Mouse (Mus musculus) urinary bladder, adult 2 months (tissue): ENCODE data around the gene Mcat. TPM values are rescaled to one million over a fixed set of nuclear protein-coding genes. Genes with fewer than 3 reads are reported as not detected.

Experiments used
- DNase-seq: peaks from one replicate; pipeline ENCODE4 v3.0.0; 2022; ENCODE audit warnings: low spot score
- polyA plus RNA-seq: library from polyadenylated mRNA; depleted of rRNA; stranded (reverse); fragments of >200 nt; gene quantifications from 2 replicates; pipeline ENCODE4 v1.2.3, GENCODE M21; 2012

The Mcat gene
- polyA plus RNA-seq, 1 experiment: 23.5 TPM

DNA sequence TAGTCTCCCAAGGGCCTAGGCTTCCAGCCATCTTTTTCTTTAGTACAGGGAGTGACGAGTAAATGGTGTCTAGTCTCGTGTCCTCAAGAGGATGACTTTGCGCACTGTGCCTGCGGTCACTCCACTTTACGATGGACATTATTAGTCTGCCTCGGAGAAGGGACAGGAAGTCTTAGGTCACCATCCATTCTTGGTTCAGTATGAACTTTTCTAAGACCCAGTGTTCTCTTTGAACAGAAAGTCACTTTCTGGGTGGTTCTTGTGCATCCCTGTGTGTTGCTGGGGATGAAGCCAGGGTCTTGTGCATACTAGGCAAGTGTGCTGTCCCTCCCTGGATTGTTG is 27.7 kb downstream of the Mcat start:
- DNase-seq: no peak

DNA sequence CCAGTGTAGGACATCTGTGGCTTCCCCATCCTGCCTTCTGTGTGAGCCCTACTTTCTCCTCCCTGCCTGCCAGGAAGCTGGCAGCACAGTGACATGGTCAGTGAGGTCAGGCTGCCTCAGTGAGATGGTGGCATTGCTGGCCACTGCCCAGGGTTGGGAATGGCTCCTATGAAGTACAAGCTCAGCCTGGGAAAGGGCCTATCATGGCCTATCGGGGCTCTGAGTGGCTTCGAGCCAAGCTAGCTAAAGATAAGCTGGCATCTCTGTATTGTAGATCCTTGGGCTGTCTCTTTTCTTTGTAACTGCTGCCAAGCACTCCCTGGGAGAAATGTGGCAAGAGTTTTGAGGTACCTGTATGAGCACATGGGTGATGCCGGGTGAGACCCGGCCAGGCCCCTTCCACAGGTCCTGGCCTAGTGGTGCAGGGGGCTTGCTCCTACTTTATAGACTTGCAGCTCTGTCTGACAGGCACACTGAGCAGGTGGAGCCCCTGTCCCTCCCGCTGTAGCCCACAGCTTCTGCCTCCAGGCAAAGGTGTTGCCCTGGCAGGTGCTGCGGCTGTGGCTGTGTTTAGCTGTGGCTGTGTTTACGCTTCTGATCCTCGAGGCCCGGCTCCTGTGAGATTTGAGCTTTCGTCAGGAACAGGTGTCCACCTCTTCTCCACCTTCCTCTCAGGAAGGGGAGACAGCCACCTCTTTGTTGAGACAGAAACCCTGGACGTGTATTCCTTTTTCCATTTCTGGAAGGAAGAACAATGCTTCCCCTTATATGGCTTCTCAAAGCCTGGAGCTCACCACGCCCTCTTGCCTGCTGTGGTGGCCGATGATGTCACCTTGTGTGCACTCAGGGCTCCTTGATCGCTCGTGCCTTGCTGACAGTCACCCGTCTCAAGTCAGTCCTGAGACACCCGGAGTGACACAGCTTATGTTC is 28.4 kb downstream of the Mcat start:
- no peak for DNase-seq

DNA sequence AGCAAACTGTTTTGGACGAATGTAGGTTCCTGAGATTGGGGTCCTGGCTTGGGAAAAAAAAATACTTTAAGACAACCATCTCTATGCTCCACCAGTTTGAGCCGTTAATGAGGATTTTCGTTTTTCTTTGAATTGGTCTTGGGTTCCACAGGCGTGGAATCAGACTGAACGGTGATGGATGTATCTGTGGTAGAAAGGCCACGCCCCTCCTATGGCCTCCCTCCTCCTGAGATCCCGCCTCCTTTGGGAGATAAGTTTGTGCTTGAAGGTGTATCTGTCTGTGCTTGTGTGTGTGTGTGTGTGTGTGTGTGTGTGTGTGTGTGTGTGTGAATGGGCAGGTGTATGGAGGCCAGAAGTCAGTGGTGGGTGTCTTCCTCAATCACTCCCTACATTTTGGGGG is 31.0 kb downstream of the Mcat start:
- no peak for DNase-seq

DNA sequence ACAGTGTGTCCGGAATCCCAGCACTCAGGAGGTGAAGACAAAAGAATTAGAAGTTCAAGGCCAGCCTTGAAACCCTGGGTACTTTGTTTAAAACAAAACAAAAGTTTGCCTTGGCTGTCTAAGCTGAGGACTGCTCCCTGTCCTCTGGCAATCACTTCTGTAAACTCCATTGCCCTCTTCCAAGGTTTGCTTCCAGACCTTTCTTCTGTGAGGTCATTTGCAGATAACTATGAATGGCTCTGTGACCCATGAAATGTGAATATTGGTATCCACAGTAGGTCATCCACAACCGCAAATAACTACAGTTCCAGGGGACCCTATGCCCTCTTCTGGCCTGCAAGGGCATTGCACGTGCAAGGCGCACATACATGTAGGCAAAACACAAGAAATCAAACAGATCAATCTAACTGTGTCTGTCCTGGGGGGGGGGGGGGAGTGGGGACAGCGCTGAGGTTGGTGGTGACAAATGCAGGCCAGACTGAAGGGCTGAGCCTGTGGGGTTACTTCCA is 31.6 kb downstream of the Mcat start:
- DNase-seq: no peak

DNA sequence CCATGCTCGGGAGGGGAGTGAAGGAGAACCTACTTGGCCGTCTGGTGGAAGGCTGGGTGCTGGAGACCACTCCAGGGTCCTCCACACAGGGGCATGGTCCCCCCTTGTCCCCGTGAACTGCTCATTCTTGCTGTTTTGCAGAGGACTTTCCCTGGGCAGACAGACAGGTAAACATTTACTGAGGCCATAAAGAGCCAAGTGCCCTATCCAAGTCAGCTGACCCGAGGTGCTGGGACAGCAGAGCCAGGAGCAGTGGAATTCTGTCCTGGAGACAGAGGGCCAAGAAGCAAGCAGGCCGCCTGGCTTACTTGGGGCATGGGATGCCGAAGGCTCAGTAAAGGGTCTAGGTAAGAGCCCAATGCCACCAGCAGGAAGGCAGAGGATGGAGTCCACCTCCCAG is 32.9 kb downstream of the Mcat start:
- DNase-seq: no peak

DNA sequence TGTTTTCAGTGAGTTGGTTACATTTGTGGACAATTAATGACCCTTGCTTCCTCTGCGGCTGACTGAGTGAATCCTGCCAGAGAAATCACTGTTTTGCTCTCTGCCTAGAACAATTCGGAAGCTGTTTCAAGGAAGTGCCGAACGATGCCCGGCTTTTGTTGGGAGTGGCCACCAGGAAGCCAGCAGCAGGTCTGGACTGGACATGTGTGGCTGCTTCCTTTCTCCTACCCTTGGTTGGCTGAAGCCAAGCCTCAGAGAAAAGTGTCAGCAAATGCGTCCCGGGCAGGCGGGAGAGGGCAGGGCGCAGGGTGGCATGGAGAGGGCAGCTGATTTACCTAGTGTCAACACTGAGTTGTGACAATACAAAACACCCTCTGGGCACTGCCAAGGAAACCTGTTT is 33.4 kb downstream of the Mcat start:
- DNase-seq: peak; percentile 49

DNA sequence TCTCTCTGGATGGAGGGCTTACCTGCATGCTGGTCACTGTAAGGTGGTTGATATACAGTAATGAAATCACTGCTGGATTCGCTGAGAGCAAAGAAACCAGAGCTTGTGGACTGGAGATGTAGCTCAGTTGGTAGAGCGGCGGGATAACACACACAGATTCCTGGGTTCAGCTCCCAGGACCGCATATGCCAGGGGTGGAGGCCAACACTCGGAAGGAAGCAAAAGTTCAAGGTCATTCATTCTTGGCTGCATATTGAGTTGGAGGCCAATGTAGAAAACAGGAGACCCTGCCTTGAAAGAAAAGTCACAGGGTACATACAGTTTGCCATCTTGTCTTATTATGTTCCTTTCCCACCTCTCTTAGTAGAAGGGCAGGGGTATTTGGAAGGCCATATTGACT is 33.8 kb downstream of the Mcat start:
- DNase-seq: no peak

DNA sequence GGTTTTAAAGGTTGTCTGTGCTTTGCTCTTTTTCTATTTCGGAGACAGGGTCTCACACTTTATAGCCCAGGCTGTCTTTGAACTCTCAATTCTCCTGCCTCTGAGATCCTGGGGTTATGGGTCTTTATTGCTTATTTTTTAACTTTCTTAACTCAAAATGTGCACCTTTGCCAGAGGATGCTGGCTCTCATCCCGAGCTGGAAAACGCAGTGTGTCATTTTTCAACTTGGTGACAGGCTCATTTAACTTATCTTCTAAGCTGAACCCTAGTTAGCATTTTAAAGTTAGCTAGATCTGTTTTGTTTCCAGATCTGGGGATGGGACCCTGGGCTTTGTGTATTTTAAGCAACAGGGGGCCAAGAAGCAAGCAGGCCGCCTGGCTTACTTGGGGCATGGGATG is 34.7 kb downstream of the Mcat start:
- DNase-seq: no peak

DNA sequence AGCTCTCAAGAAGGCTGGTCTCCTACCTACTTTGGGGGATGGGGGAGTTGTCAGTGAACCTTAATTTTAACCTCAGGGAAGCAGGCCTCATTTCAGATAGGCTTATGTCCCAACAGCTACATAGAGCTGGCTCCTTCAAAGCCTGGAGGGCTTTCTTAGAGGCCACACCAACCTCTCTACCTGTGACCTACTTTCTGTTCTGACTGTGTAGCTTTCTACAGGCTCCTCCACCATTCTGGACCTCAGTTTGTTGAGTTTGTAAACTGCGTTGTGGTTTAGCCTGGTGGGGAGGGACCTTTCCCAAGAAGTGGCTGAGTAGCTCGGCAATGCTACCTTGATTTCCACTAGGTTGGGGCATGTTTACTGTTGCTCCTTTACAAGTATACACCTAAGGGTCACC is 35.8 kb downstream of the Mcat start:
- DNase-seq: no peak

DNA sequence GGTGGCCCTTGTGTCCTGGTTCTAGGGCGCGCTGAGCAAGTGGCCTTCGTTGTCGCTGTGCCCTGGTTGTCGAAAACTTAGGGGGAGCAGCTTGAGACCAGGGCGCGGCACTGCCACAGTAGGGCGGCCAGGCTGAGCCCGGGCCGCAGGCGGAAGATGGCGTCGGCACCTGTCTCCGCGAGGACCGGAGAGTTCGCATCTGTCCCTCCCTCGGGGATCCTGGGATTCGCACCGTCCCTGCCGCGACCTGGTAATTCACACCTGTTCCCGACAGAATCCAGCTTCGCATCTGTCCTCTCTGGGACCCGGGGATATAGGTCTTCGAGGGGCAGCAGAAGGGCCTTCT is 36.5 kb downstream of the Mcat start:
- DNase-seq: no peak

DNA sequence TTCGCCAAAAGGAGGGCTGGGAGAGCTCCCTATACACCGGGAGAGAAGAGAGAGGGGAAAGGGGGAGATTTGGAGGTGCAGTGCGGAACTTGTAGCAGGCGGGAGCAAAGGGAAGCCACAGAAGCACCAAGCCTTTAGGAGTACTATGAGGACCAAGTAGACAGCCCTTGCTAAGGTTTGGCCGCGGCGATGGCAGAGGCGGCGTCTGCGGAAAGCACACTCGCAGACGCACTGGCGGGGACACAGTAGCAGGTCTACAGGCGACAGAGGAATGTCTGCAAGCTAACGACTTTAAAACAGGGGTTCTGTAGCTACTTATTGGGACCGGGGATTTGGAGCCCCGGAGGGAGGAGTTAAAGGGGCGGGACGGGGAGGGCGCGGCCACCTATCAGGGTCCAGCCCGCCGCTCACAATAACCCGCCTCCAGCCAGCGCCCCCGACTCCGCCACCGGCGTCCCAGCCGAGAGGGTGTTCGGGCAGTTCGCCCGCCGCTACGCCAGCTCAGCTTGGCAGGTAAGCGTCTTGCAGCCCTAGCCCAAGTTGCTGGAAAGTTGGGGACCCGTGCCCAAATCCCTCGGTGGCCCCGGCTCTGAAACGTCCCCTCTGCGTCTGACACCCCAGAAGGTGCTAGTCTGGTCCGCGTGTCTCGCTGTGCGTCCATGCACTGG is 37.0 kb downstream of the Mcat start, which contains the start of gene Bik:
TSS of gene Bik (plus strand) at position 439 of the 668 bp plus-strand sequence.
- DNase-seq: peak; percentile 70

DNA sequence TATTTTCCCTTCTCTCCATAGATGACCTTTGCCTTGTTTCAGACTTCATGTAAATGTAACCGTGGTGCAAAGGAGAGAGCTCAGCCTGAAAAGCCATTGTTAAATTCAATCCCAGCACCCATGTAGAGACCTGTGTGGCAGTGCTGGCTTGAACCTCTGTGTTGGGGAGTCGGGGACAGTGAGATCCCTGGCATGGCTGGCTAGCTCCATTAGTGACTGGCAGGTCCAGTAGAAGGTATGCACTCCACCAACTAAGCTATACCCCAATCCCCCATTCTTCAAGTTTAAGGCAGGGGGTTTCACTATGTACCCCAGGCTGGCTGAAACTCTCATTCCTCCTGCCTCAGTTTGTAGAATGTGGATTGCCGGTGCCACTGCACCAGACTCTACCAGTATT is 39.3 kb downstream of the Mcat start:
- no peak for DNase-seq

DNA sequence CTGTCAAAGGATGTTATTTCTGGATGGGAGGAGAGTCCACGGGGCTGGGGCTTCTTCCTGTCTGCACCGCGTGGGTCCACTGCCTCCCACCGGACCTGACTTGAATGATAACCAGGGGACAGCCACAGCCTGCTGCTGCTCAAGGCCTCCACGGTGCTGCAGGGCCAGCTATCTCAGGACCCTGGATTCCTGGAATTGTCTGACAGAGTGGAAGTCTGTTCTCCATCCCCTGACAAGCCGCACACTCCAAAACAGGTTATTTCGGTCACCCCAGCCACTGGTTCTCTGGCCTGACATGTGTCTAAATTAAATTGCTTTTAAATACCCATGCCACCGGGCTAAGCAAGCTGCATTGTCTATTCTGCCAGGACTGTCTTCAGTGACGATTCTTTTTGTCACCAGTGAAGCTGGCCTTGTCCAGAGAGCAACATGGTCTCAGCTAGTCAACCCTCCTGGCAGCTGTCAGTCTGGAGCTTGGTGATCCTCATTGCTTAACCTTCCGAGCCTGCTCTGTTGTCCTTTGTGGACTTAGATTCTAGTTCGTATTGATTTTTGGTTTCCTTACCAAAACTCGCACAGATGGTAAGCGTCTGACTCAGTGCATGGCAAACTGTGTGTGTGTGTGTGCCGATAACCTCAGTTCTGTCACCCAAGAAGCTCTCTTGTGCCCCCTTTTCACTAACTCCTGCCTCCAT is 39.8 kb downstream of the Mcat start:
- no peak for DNase-seq

DNA sequence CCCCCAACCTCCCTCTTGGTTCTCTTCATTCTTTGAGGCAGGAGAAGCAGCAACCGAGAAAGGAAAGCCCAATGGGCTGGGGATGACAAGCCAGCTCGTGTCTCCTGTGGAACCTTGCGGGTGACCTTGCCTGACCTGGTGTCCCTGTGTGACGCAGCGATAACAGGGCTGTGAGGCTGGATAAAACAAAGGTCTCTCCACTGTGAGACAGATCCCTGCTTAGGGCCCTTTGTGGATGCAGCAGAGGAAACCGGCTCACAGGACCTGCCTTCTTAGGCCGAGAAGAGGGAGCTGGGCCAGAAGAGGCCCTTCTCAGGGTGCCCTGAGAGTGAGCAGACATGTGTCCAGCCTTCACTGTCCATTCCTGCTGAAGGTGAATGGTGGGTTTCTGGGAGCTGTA is 40.4 kb downstream of the Mcat start:
- DNase-seq: no peak

DNA sequence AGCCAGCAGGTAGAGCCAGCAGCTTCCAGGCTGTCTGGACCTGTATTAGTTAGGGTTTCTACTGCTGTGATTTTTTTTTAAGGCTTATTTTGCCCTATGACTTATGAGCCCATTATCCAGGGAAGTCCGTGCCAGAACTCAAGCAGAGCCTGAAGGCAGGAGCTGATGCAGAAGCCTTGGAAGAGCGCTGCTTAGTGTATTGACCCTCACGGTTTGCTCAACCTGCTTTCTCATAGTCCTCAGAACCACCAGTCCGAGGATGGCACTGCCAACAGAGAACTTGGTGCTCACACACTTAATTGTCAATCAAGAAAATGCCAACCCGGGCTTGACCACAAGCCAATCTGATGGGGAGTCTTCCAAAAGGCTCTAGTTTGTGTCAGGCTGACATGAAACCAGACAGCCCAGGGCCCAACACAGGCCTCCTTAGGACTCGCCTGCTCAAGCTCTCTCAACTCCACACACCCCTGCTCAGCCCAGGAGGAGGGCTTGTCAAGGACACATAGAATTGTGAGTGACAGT is 42.7 kb downstream of the Mcat start:
- no peak for DNase-seq

DNA sequence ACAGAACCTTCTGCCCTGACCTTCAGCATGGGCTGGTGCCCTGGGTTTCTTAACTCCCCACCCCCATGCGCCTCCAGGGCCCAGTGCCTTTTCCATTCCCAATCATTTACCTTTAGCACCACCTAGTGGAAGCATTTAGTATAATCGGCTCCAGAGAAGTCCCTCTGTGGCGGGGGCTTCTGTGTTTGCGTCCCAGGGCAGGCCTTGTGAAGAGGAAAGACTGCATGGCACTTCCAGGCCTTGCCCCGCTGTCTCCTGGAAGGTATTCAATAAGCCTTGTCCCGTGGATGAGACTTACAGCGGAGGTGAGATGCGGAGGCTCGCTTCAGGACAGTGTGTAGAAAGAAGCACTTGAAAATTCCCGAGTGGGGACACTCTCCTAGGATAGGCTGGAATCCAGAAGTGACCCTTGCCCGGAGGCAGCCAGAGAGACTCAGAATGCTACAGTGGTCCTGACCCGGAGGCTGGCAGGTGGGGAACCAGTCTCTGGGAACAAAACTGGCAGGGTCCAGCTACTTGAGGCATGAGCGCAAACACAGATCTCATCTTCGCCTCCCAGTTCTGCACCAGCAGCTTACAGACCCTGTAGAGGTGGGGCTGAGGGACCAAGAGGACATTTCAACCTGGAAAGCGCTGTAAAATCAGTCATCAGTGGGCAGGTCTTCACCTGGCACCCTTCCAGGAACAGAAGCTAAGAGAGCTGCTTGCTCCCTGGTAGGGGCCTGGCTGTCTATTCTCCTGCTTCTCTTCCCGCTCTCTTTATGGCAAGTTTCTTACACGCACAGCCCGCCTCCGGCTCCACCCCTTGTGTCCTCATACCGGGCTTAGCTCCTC is 45.2 kb downstream of the Mcat start:
- peak; percentile 42 for DNase-seq

DNA sequence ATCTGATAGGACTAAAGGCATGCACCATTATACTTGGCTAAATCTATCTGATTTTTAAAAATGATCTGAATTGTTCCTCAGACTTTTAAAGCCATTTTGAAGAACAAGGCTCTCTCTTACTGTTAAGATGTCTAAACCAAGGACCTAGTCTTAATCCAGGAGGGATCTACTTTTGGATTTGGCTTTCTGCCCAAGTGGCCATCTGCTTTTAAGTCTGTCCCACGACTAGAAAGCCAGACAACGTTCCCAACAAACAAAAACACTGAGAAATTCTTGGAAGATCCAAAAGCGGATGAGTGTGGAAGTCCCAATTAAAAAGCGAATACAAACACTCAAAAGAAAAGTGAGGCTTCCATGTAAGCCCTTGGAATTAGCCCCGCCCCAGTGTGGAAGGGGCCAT is 48.6 kb downstream of the Mcat start:
- no peak for DNase-seq

DNA sequence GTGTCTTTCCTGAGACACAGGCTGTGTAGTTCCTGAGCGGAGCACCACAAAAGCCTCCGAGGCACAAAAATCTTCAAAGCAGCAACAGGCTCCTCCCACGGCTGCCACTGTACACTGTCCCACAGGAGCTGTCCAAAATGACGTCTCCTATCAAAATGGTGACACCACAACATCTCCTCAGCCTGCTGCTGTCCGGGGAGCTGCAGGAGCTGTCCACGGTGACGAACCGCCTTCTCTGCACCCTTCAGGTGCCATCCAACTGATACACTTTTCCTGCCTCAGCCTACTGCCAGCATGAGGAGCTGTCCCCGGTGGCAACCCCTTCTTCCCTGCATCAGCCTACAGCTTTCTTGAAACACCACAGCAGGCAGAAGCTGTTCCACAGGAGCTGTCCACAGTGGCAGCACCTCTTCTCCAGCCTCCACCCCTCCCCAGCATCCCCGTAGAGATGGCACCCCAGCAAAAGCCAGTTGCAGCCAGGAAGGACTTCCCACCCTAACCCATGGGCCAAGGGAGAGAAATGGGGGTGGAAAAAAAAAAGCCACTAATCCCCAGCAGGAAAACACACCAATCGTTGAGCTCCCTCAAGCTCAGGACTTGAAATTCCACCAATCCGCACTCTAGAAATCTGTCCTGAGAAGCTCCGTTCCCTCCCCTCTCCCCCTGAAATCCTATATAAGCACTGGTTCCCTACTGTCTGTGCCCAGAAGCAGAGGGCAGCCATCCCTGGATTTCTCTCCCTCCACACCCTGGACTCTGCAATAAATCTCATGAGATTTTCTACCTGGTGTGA is 50.9 kb downstream of the Mcat start:
- no peak for DNase-seq

DNA sequence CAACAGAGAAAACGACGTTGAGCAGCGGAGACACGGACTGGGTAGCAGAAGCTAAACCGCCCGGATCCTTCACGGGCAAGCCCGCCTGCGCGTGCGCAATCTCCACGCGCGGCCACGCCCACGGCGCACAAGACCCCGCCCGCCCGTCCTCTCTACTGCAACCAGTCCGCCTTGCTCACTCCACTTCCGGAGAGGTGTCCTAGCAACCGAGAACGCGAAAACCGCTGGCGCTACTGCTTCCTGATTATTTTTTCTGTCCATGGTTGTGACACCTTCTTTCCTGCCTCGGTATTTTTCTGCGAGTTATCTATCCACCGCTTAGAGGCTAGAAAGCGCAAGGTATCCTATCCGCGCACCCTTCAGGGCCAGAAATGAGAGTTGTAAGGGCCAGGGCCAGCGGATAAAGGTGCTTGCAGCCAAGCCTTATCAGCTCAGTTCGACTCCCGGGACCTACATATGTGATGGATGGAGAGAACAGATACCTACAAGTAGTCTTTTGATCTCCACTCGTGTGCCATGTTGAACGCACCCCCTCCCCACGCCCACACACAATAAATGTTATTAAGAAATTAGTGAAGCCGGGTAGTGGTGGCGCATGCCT is 52.7 kb downstream of the Mcat start, which contains the start of gene Ttll1:
TSS of gene Ttll1 (minus strand) at position 89 of the 601 bp plus-strand sequence.
- DNase-seq: peak; percentile 79
